Mouse (Mus musculus): ENCODE data around the gene Rad1. TPM values are rescaled to one million over a fixed set of nuclear protein-coding genes. Genes with fewer than 3 reads are reported as not detected.

Rad1 gene
- 21.0 and 23.2 TPM in 2 replicates for polyA plus RNA-seq (2016; fragmentation: Nextera tagmentation; extraction: Ambion mirVana)

DNA sequence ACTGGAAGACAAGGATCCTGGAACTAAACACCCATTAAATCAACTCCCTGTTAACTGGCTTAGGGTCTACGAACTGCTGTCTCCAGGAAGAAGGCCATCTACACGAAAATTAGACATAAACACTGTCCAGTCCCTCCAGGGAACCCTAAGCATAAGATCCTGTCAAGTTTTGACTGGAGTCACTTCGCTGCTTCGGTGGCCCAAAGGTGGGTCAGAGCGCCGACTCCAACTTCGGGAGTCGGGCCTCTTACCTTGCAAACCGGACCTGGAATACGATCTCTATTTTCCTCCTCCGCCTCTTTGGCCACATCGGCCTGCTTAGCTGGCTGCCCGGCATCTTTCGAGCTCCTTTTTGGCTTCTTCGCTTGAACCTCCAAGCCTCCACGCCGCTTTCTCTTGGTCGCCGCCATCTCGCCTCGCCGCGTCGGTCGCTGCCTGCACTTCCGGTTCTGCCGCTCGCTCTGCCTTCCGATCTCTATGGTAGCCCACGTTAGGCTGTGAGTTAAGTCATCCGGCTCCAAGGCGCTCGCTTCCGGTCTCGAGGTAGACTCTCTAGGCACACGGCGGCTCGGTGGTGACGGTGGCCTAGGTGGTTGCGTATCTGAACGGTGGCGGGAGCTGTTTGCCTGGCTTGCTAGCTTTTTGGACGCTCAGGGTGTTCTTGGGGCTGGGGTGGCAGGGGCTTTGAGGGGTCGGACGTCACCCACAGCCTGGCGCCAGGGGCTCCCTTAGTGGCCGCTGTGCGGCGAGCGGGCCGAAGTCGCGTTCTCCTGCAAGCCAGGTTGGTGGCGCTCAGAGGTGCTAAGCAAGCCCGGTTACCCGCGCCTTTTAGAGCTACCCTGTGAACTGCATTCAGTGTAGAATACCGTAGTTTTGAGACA lies at the start of gene Rad1, which contains the start of gene Brix1:
TSS of gene Rad1 (plus strand) at position 535 of the 881 bp plus-strand sequence.
TSS of gene Brix1 (minus strand) at position 464 of the 881 bp plus-strand sequence.
- Histone ChIP-seq H3K27ac (ENCODE audit: poor library complexity, severe bottlenecking) (peak within 1 kb of the TSS; percentile 24; the same call in 1 of the 2 replicates), H3K4me1 (replicated peaks) (peaks cover 11% of the 10 kb centered on the region), H3K36me3 (peaks cover 36% of the 10 kb centered on the region), H3K4me2 (peak within 1 kb of the TSS; percentile 95), H3K27me3 (replicated peaks) (no peaks in the 10 kb centered on the region), H3K4me3 (peak within 1 kb of the TSS; percentile 91), H3K9ac (peak within 1 kb of the TSS; percentile 90), H3K9me3 (replicated peaks) (no peaks in the 10 kb centered on the region)
- ATAC-seq (ENCODE audit: insufficient number of reproducible peaks, low FRiP score): peak; percentile 99
- WGBS: under 1% methylated on average over 58 of the region's 58 CpGs

- no peak overlapping the region for H3K4me3 ChIP-seq
- 60% methylated on average over 1 of the region's 1 CpGs for WGBS
- no peaks in the 10 kb centered on the region for H3K4me1 ChIP-seq (replicated peaks)
- no peaks in the 10 kb centered on the region for H3K9me3 ChIP-seq (replicated peaks)
- H3K9ac ChIP-seq: no peak overlapping the region
- no peaks in the 10 kb centered on the region for H3K27me3 ChIP-seq (replicated peaks)
- H3K36me3 ChIP-seq: no peaks in the 10 kb centered on the region
- no peak overlapping the region for H3K27ac ChIP-seq (ENCODE audit: poor library complexity, severe bottlenecking)
- no peak overlapping the region for H3K4me2 ChIP-seq
- no peak for ATAC-seq (ENCODE audit: insufficient number of reproducible peaks, low FRiP score)
Measured at GRCm38 (mm10) chr15:10436893-10437292, 48.9 kb upstream of the Rad1 start.

GRCm38 (mm10) chr15:10439963-10440362 lies 45.9 kb upstream of the Rad1 start:
- H3K27me3 ChIP-seq (replicated peaks): no peaks in the 10 kb centered on the region
- H3K27ac ChIP-seq (ENCODE audit: poor library complexity, severe bottlenecking): no peak overlapping the region
- no peak for ATAC-seq (ENCODE audit: insufficient number of reproducible peaks, low FRiP score)
- no peaks in the 10 kb centered on the region for H3K9me3 ChIP-seq (replicated peaks)
- H3K9ac ChIP-seq: no peak overlapping the region
- no peak overlapping the region for H3K4me3 ChIP-seq
- peaks cover 14% of the 10 kb centered on the region; the same call in 1 of the 2 replicates for H3K36me3 ChIP-seq
- no peak overlapping the region for H3K4me2 ChIP-seq
- WGBS: 77% methylated on average over 6 of the region's 6 CpGs
- no peaks in the 10 kb centered on the region for H3K4me1 ChIP-seq (replicated peaks)

DNA sequence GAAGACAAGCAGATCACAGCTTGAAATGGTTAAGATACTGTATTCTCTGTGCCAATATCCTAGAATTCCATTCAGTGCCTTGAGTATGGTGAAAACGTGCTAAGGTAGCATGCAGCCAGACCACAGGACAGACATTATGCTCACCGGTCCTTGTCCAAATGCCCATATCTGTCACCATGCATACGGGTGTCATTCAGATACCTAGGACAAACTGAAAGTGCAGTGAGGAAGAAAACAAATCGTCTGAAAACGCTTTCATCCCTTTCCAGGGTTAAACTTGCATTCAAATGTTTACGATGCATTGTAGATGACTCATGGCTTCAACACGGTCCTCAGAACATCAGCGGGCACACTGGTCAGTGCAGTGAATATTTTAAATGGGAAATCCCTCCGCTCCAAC lies 44.3 kb upstream of the Rad1 start:
- no peak for ATAC-seq (ENCODE audit: insufficient number of reproducible peaks, low FRiP score)
- H3K9ac ChIP-seq: no peak overlapping the region
- H3K27me3 ChIP-seq (replicated peaks): no peaks in the 10 kb centered on the region
- 90% methylated on average over 9 of the region's 9 CpGs for WGBS
- no peaks in the 10 kb centered on the region for H3K9me3 ChIP-seq (replicated peaks)
- H3K4me3 ChIP-seq: no peak overlapping the region
- no peak overlapping the region for H3K27ac ChIP-seq (ENCODE audit: poor library complexity, severe bottlenecking)
- H3K4me1 ChIP-seq (replicated peaks): no peaks in the 10 kb centered on the region
- no peak overlapping the region for H3K4me2 ChIP-seq
- peaks cover 24% of the 10 kb centered on the region for H3K36me3 ChIP-seq

GRCm38 (mm10) chr15:10442275-10442674 lies 43.5 kb upstream of the Rad1 start:
- Histone ChIP-seq H3K4me1 (replicated peaks) (no peaks in the 10 kb centered on the region), H3K4me3 (no peak overlapping the region), H3K9me3 (replicated peaks) (no peaks in the 10 kb centered on the region), H3K9ac (no peak overlapping the region), H3K4me2 (no peak overlapping the region), H3K27ac (ENCODE audit: poor library complexity, severe bottlenecking) (no peak overlapping the region), H3K27me3 (replicated peaks) (no peaks in the 10 kb centered on the region), H3K36me3 (peaks cover 28% of the 10 kb centered on the region)
- ATAC-seq (ENCODE audit: insufficient number of reproducible peaks, low FRiP score): no peak
- 83% methylated on average over 1 of the region's 1 CpGs for WGBS

GRCm38 (mm10) chr15:10447102-10447501 lies 38.7 kb upstream of the Rad1 start:
- 84% methylated on average over 3 of the region's 3 CpGs for WGBS
- peaks cover 51% of the 10 kb centered on the region for H3K36me3 ChIP-seq

GRCm38 (mm10) chr15:10460986-10461385 lies 24.8 kb upstream of the Rad1 start:
- no peak for ATAC-seq (ENCODE audit: insufficient number of reproducible peaks, low FRiP score)
- Histone ChIP-seq H3K4me3 (no peak overlapping the region), H3K9me3 (replicated peaks) (no peaks in the 10 kb centered on the region), H3K36me3 (peaks cover 53% of the 10 kb centered on the region), H3K27me3 (replicated peaks) (no peaks in the 10 kb centered on the region), H3K9ac (no peak overlapping the region), H3K4me2 (no peak overlapping the region), H3K4me1 (replicated peaks) (no peaks in the 10 kb centered on the region), H3K27ac (ENCODE audit: poor library complexity, severe bottlenecking) (no peak overlapping the region)
- WGBS: 67% methylated on average over 12 of the region's 12 CpGs

More at GRCm38 (mm10) chr15:10447102-10447501, 38.7 kb upstream of the Rad1 start:
- Histone ChIP-seq H3K4me1 (replicated peaks) (no peaks in the 10 kb centered on the region), H3K9me3 (replicated peaks) (no peaks in the 10 kb centered on the region), H3K27ac (ENCODE audit: poor library complexity, severe bottlenecking) (no peak overlapping the region), H3K9ac (no peak overlapping the region), H3K4me2 (no peak overlapping the region), H3K4me3 (no peak overlapping the region), H3K27me3 (replicated peaks) (no peaks in the 10 kb centered on the region)
- no peak for ATAC-seq (ENCODE audit: insufficient number of reproducible peaks, low FRiP score)

DNA sequence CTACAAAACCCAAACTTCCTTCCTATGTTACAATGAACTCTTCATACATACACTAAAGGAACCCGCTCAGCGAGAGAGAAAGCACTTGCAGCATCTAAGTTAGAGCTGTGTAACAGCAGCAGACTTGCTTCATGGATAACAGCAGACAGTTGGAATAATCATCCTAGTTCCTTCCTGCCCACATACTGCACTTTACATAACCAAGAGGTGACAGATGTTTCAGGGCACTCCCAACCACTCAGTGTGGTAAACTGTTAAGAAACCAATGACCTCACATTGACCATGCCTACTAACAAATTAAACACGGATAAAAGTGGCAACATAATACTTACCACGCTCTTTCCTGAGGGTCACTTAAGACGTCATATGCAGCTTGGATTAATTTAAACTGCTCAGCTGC lies 22.3 kb upstream of the Rad1 start:
- peaks cover 35% of the 10 kb centered on the region for H3K36me3 ChIP-seq
- 0 out of 2 replicates have a peak, but pooled peaks cover 9% of the 10 kb centered on the region for H3K4me1 ChIP-seq (replicated peaks)
- H3K9ac ChIP-seq: no peak overlapping the region

DNA sequence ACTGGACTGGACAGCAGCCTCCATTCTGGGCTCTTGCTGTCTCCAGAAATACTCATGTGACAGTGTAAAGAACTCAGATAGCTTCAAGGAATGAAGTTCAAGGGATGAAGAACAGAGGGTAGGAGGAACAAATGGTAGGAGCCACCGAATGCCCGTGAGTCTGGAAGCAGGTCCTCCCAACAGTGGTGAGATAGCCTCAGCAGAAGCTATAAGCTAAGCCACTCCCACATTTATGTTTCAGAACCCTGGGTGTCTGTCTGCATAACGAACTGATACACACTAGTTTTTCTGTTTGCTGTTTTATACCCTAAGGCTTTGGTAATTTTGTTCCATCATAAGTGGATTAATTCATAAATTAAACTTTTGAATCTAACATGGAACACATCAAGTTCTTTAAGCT lies 21.1 kb upstream of the Rad1 start:
- no peaks in the 10 kb centered on the region for H3K27me3 ChIP-seq (replicated peaks)
- no peak for ATAC-seq (ENCODE audit: insufficient number of reproducible peaks, low FRiP score)
- H3K36me3 ChIP-seq: peaks cover 26% of the 10 kb centered on the region
- no peak overlapping the region for H3K27ac ChIP-seq (ENCODE audit: poor library complexity, severe bottlenecking)
- H3K4me3 ChIP-seq: no peak overlapping the region
- H3K9me3 ChIP-seq (replicated peaks): no peaks in the 10 kb centered on the region
- no peak overlapping the region for H3K9ac ChIP-seq
- 82% methylated on average over 3 of the region's 3 CpGs for WGBS
- peaks cover 13% of the 10 kb centered on the region; the same call in 1 of the 2 replicates for H3K4me1 ChIP-seq (replicated peaks)
- H3K4me2 ChIP-seq: no peak overlapping the region

More for the DNA sequence above, 22.3 kb upstream of the Rad1 start:
- no peak for ATAC-seq (ENCODE audit: insufficient number of reproducible peaks, low FRiP score)
- no peaks in the 10 kb centered on the region for H3K9me3 ChIP-seq (replicated peaks)
- no peak overlapping the region for H3K27ac ChIP-seq (ENCODE audit: poor library complexity, severe bottlenecking)
- H3K27me3 ChIP-seq (replicated peaks): no peaks in the 10 kb centered on the region
- no peak overlapping the region for H3K4me3 ChIP-seq
- no peak overlapping the region for H3K4me2 ChIP-seq
- WGBS: 84% methylated on average over 5 of the region's 5 CpGs

- no peaks in the 10 kb centered on the region for H3K9me3 ChIP-seq (replicated peaks)
- H3K27me3 ChIP-seq (replicated peaks): no peaks in the 10 kb centered on the region
- H3K36me3 ChIP-seq: no peaks in the 10 kb centered on the region
- no peak overlapping the region for H3K27ac ChIP-seq (ENCODE audit: poor library complexity, severe bottlenecking)
- 75% methylated on average over 3 of the region's 3 CpGs for WGBS
- H3K4me3 ChIP-seq: 0 out of 2 replicates have a peak overlapping the region, but pooled peaks have one; percentile 80
- no peak overlapping the region for H3K9ac ChIP-seq
- peak overlapping the region; percentile 7; the same call in 1 of the 2 replicates for H3K4me2 ChIP-seq
- no peak for ATAC-seq (ENCODE audit: insufficient number of reproducible peaks, low FRiP score)
- peaks cover 13% of the 10 kb centered on the region; the same call in 1 of the 2 replicates for H3K4me1 ChIP-seq (replicated peaks)
Measured at GRCm38 (mm10) chr15:10468761-10469160, 17.1 kb upstream of the Rad1 start.

- no peaks in the 10 kb centered on the region for H3K27me3 ChIP-seq (replicated peaks)
- H3K9me3 ChIP-seq (replicated peaks): no peaks in the 10 kb centered on the region
- under 1% methylated on average over 40 of the region's 40 CpGs for WGBS
- peak overlapping the region; percentile 79 for H3K27ac ChIP-seq (ENCODE audit: poor library complexity, severe bottlenecking)
- H3K4me1 ChIP-seq (replicated peaks): peaks cover 13% of the 10 kb centered on the region; the same call in 1 of the 2 replicates
- peaks cover 3% of the 10 kb centered on the region; the same call in 1 of the 2 replicates for H3K36me3 ChIP-seq
- ATAC-seq (ENCODE audit: insufficient number of reproducible peaks, low FRiP score): no peak
- H3K4me2 ChIP-seq: peak overlapping the region; percentile 88
- peak overlapping the region; percentile 80 for H3K4me3 ChIP-seq
- peak overlapping the region; percentile 87 for H3K9ac ChIP-seq
Measured at GRCm38 (mm10) chr15:10469641-10470150, 16.1 kb upstream of the Rad1 start.
